Mouse (Mus musculus) MEL (cell line): ENCODE results near the gene Selenon. TPM values are rescaled to one million over a fixed set of nuclear protein-coding genes. Genes with fewer than 3 reads are reported as not detected.

Experiments used
- DNase-seq: peaks from one replicate; pipeline ENCODE4 v3.0.0; 2011; ENCODE audit warnings: low read depth, low spot score
- H3K27ac ChIP-seq: 2 replicates; pipeline ENCODE4 v1.5.1; 2012; ENCODE audit warnings: low read depth, mild to moderate bottlenecking, control low read depth, low read length, moderate library complexity; ENCODE audit not compliant: control insufficient read depth
- H3K27me3 ChIP-seq, 2 experiments: fragments of 150-350 bp in 1 of 2; sonication (generic) in 1 of 2; 2 replicates each; pipeline ENCODE4 v1.6.1; 2012; ENCODE audit warnings: low read length in 2 of 2, mild to moderate bottlenecking in 2 of 2, improper control_type of control experiment in 1 of 2, moderate library complexity in 1 of 2; ENCODE audit not compliant: insufficient read depth in 2 of 2, control insufficient read depth in 1 of 2
- H3K36me3 ChIP-seq, 2 experiments: 2 replicates each; pipeline ENCODE4 v1.6.1; 2012 to 2014; ENCODE audit warnings: low read length in 2 of 2, improper control_type of control experiment in 1 of 2, inconsistent platforms in 1 of 2, mild to moderate bottlenecking in 1 of 2; ENCODE audit not compliant: insufficient read depth in 2 of 2, control insufficient read depth in 1 of 2
- H3K4me1 ChIP-seq, 2 experiments: fragments of 150-350 bp in 1 of 2; sonication (generic) in 1 of 2; 2 replicates each; pipeline ENCODE4 v1.6.1; 2012; ENCODE audit warnings: low read length in 2 of 2, improper control_type of control experiment in 1 of 2, mild to moderate bottlenecking in 1 of 2; ENCODE audit not compliant: insufficient read depth in 2 of 2, control insufficient read depth in 1 of 2
- H3K4me3 ChIP-seq, 2 experiments: fragments of 150-350 bp in 1 of 2; sonication (generic) in 1 of 2; 2 replicates each; pipeline ENCODE4 v1.5.1; 2012; ENCODE audit warnings: low read depth in 2 of 2, low read length in 2 of 2, mild to moderate bottlenecking in 2 of 2, moderate library complexity in 2 of 2, control low read depth in 1 of 2, improper control_type of control experiment in 1 of 2; ENCODE audit not compliant: control insufficient read depth in 1 of 2, insufficient read depth in 1 of 2
- H3K79me2 ChIP-seq: 2 replicates; pipeline ENCODE4 v1.6.1; 2012; ENCODE audit warnings: mild to moderate bottlenecking, low read length, moderate library complexity; ENCODE audit not compliant: control insufficient read depth, poor library complexity, insufficient read depth
- H3K9ac ChIP-seq: 2 replicates; pipeline ENCODE4 v1.6.1; 2012; ENCODE audit warnings: low read depth, mild to moderate bottlenecking, control low read depth, low read length, moderate library complexity; ENCODE audit not compliant: control insufficient read depth, poor library complexity, severe bottlenecking
- H3K9me3 ChIP-seq: fragments of 150-350 bp; sonication (generic); replicated peaks from 2 replicates; pipeline ENCODE4 v1.6.1; 2012; ENCODE audit warnings: mild to moderate bottlenecking, low read length, improper control_type of control experiment, moderate library complexity; ENCODE audit not compliant: insufficient read depth
- CTCF ChIP-seq, 3 experiments: IDR thresholded peaks in 2 of 3; conservative IDR thresholded peaks in 1 of 3; 2 replicates each; pipeline ENCODE4 v1.5.1; 2011 to 2012; ENCODE audit warnings: low read length in 3 of 3, low read depth in 2 of 3, mild to moderate bottlenecking in 2 of 3, improper control_type of control experiment in 1 of 3, inconsistent platforms in 1 of 3, mixed read lengths in 1 of 3, moderate library complexity in 1 of 3; ENCODE audit not compliant: control insufficient read depth in 1 of 3, insufficient read depth in 1 of 3, poor library complexity in 1 of 3, severe bottlenecking in 1 of 3
- E2F4 ChIP-seq: IDR thresholded peaks from 2 replicates; pipeline ENCODE4 v1.6.1; 2011; ENCODE audit warnings: low read depth, low read length, improper control_type of control experiment, borderline replicate concordance
- GABPA ChIP-seq: IDR thresholded peaks from 2 replicates; pipeline ENCODE4 v1.6.1; 2012; ENCODE audit warnings: low read depth, mild to moderate bottlenecking, inconsistent platforms, low read length, improper control_type of control experiment, moderate library complexity
- GATA1 ChIP-seq: IDR thresholded peaks from 2 replicates; pipeline ENCODE4 v1.6.1; 2011; ENCODE audit warnings: low read depth, low read length, improper control_type of control experiment
- HCFC1 ChIP-seq: IDR thresholded peaks from 2 replicates; pipeline ENCODE4 v1.6.1; 2012; ENCODE audit warnings: low read depth, mild to moderate bottlenecking, inconsistent platforms, low read length, improper control_type of control experiment, moderate library complexity
- JUND ChIP-seq: IDR thresholded peaks from 2 replicates; pipeline ENCODE4 v1.6.1; 2011; ENCODE audit warnings: low read depth, mild to moderate bottlenecking, improper control_type of control experiment, low read length
- MAFK ChIP-seq: IDR thresholded peaks from 2 replicates; pipeline ENCODE4 v1.6.1; 2011; ENCODE audit warnings: low read depth, mild to moderate bottlenecking, low read length, improper control_type of control experiment, borderline replicate concordance
- MAX ChIP-seq: IDR thresholded peaks from 2 replicates; pipeline ENCODE4 v1.6.1; 2011; ENCODE audit warnings: low read length, improper control_type of control experiment
- MAZ ChIP-seq: IDR thresholded peaks from 2 replicates; pipeline ENCODE4 v1.6.1; 2012; ENCODE audit warnings: low read depth, mild to moderate bottlenecking, inconsistent platforms, low read length, improper control_type of control experiment
- MYC ChIP-seq: IDR thresholded peaks from 2 replicates; pipeline ENCODE4 v1.6.1; 2011; ENCODE audit warnings: low read depth, mild to moderate bottlenecking, low read length, improper control_type of control experiment, moderate library complexity
- NELFE ChIP-seq: IDR thresholded peaks from 2 replicates; pipeline ENCODE4 v1.6.1; 2011; ENCODE audit warnings: low read depth, low read length, improper control_type of control experiment
- NRF1 ChIP-seq: IDR thresholded peaks from 2 replicates; pipeline ENCODE4 v1.6.1; 2014; ENCODE audit warnings: low read depth, mild to moderate bottlenecking, inconsistent platforms, low read length, improper control_type of control experiment, moderate library complexity; ENCODE audit not compliant: poor library complexity, insufficient read depth, severe bottlenecking
- POLR2AphosphoS2 ChIP-seq: IDR thresholded peaks from 2 replicates; pipeline ENCODE4 v1.6.1; 2011; ENCODE audit warnings: low read length, improper control_type of control experiment
- POLR2AphosphoS5 ChIP-seq: IDR thresholded peaks from 2 replicates; pipeline ENCODE4 v1.6.1; 2012; ENCODE audit warnings: low read depth, borderline replicate concordance, mild to moderate bottlenecking, inconsistent platforms, low read length, moderate library complexity, mixed read lengths
- SMC3 ChIP-seq: IDR thresholded peaks from 2 replicates; pipeline ENCODE4 v1.6.1; 2011; ENCODE audit warnings: low read depth, low read length, improper control_type of control experiment
- TAL1 ChIP-seq: IDR thresholded peaks from 2 replicates; pipeline ENCODE4 v1.6.1; 2012; ENCODE audit warnings: mild to moderate bottlenecking, inconsistent platforms, low read length, moderate library complexity, mixed read lengths
- TBP ChIP-seq: IDR thresholded peaks from 2 replicates; pipeline ENCODE4 v1.8.0; 2011; ENCODE audit warnings: low read depth, low read length, improper control_type of control experiment
- UBTF ChIP-seq: IDR thresholded peaks from 2 replicates; pipeline ENCODE4 v1.6.1; 2012; ENCODE audit warnings: low read depth, mild to moderate bottlenecking, inconsistent platforms, low read length, improper control_type of control experiment, moderate library complexity, borderline replicate concordance; ENCODE audit not compliant: insufficient read depth
- USF1 ChIP-seq: IDR thresholded peaks from 2 replicates; pipeline ENCODE4 v1.6.1; 2014; ENCODE audit warnings: low read depth, mild to moderate bottlenecking, inconsistent platforms, low read length, improper control_type of control experiment, moderate library complexity
- USF2 ChIP-seq, 2 experiments: IDR thresholded peaks; 2 replicates each; pipeline ENCODE4 v1.6.1; 2011 to 2012; ENCODE audit warnings: improper control_type of control experiment in 2 of 2, low read length in 2 of 2, borderline replicate concordance in 1 of 2, inconsistent platforms in 1 of 2, low read depth in 1 of 2, mild to moderate bottlenecking in 1 of 2; ENCODE audit not compliant: insufficient read depth in 1 of 2
- ZC3H11A ChIP-seq: IDR thresholded peaks from 2 replicates; pipeline ENCODE4 v1.6.1; 2012; ENCODE audit warnings: low read depth, mild to moderate bottlenecking, inconsistent platforms, low read length, improper control_type of control experiment
- ZKSCAN1 ChIP-seq: IDR thresholded peaks from 2 replicates; pipeline ENCODE4 v1.6.1; 2012; ENCODE audit warnings: low read depth, mild to moderate bottlenecking, inconsistent platforms, low read length, improper control_type of control experiment, moderate library complexity
- ZMIZ1 ChIP-seq: IDR thresholded peaks from 2 replicates; pipeline ENCODE4 v1.6.1; 2012; ENCODE audit warnings: low read depth, mild to moderate bottlenecking, inconsistent platforms, low read length, improper control_type of control experiment, moderate library complexity
- ZNF384 ChIP-seq: IDR thresholded peaks from 2 replicates; pipeline ENCODE4 v1.6.1; 2012; ENCODE audit warnings: low read depth, mild to moderate bottlenecking, inconsistent platforms, low read length, improper control_type of control experiment
- polyA plus RNA-seq, 2 experiments: library from polyadenylated mRNA; stranded (reverse) in 1 of 2; unstranded in 1 of 2; fragments of >175 nt in 1 of 2; fragments of >200 nt in 1 of 2; gene quantifications; 2 replicates each; pipeline versions ENCODE4 v1.2.1 to v1.2.4; 2012; ENCODE audit warnings: low replicate concordance in 2 of 2, low read depth in 1 of 2; ENCODE audit not compliant: insufficient read length in 2 of 2, insufficient read depth in 1 of 2, missing spikeins in 1 of 2
- total RNA-seq: library from RNA; depleted of rRNA; stranded (reverse); fragments of 300-350 nt; gene quantifications from 2 replicates; pipeline ENCODE4 v1.2.3, GENCODE M21; 2012

Selenon gene
- total and polyA plus RNA-seq, 3 experiments = 2.9 to 16.3 TPM; not detected in 1

GRCm38 (mm10) chr4:134560699-134561098, 8.7 kb upstream of the Selenon start:
- no peak for DNase-seq
- no peaks in the 10 kb centered on the region for H3K79me2 ChIP-seq
- H3K4me3 ChIP-seq = no peak overlapping the region
- H3K27me3 ChIP-seq = no peaks in the 10 kb centered on the region
- H3K9me3 ChIP-seq = no peaks in the 10 kb centered on the region
- no peak overlapping the region for H3K27ac ChIP-seq
- TF ChIP-seq ZKSCAN1 = no peak
- TF ChIP-seq, all 39 proteins: peak for 0
- Histone ChIP-seq H3K4me1 (peaks cover 2 to 7% of the 10 kb centered on the region in 2 experiments), H3K36me3 (peaks cover 0 to 4% of the 10 kb centered on the region in 2 experiments; a peak in 1 of 4 replicates), H3K9ac (no peak overlapping the region)

GRCm38 (mm10) chr4:134559154-134559553, 7.2 kb upstream of the Selenon start:
- no peak for TF ChIP-seq POLR2AphosphoS2
- no peak for TF ChIP-seq CTCF (IDR thresholded peaks at IDR 0.05 in 2 of 3, conservative IDR thresholded peaks at IDR 0.05 in 1 of 3; ENCODE audit: control insufficient read depth in 1 of 3, insufficient read depth in 1 of 3, low read depth in 2 of 3, low read length in 3 of 3, poor library complexity in 1 of 3, severe bottlenecking in 1 of 3)
- no peak for TF ChIP-seq USF1
- TF ChIP-seq UBTF = no peak
- TF ChIP-seq MAFK = no peak
- TF ChIP-seq ZMIZ1 = no peak
- TF ChIP-seq MAX = no peak
- TF ChIP-seq E2F4 = no peak
- no peak for TF ChIP-seq NELFE
- no peak for TF ChIP-seq HCFC1
- Histone ChIP-seq H3K9ac (no peak overlapping the region), H3K9me3 (no peaks in the 10 kb centered on the region), H3K4me3 (no peak overlapping the region), H3K4me1 (peaks cover 2 to 7% of the 10 kb centered on the region in 2 experiments), H3K27me3 (no peaks in the 10 kb centered on the region), H3K36me3 (peaks cover 0 to 4% of the 10 kb centered on the region in 2 experiments; a peak in 1 of 4 replicates), H3K79me2 (no peaks in the 10 kb centered on the region), H3K27ac (no peak overlapping the region)
- DNase-seq = no peak

- Histone ChIP-seq H3K79me2 (no peaks in the 10 kb centered on the region), H3K27me3 (no peaks in the 10 kb centered on the region), H3K36me3 (peaks cover 0 to 4% of the 10 kb centered on the region in 2 experiments; a peak in 1 of 4 replicates), H3K9ac (no peak overlapping the region), H3K27ac (no peak overlapping the region), H3K4me3 (no peak overlapping the region), H3K4me1 (peaks cover 2 to 7% of the 10 kb centered on the region in 2 experiments), H3K9me3 (no peaks in the 10 kb centered on the region)
- no peak for DNase-seq
- TF ChIP-seq GABPA (no peak), UBTF (no peak), USF2 (IDR thresholded peaks at IDR 0.05; ENCODE audit: borderline replicate concordance in 1 of 2, insufficient read depth in 1 of 2, low read depth in 1 of 2, low read length in 2 of 2) (no peak), TAL1 (no peak), E2F4 (no peak), MYC (no peak), JUND (no peak), ZMIZ1 (no peak), SMC3 (no peak), TBP (no peak), ZNF384 (no peak), ZC3H11A (no peak), MAZ (no peak), POLR2AphosphoS5 (no peak), ZKSCAN1 (no peak), NRF1 (no peak), HCFC1 (no peak), GATA1 (no peak), NELFE (no peak)
Measured at GRCm38 (mm10) chr4:134558570-134559113, 6.7 kb upstream of the Selenon start.
